Mouse (Mus musculus): Measurements from ENCODE around the gene Traf3.

Gene Traf3

GRCm38 (mm10) chr12:111165831-111166591 lies at the start of gene Traf3:
Gene Traf3, plus strand, starts transcription at chr12:111166370.
- 4% methylated on average over 104 of the region's 105 CpGs for WGBS

- 94% methylated on average over 5 of the region's 5 CpGs for WGBS
Measured at GRCm38 (mm10) chr12:111119506-111120085, 46.6 kb upstream of the Traf3 start.

- 78% methylated on average over 9 of the region's 9 CpGs for WGBS
Measured at GRCm38 (mm10) chr12:111120976-111121645, 45.1 kb upstream of the Traf3 start.

GRCm38 (mm10) chr12:111124601-111125260 lies 41.4 kb upstream of the Traf3 start:
- WGBS, result 62% methylated on average over 14 of the region's 14 CpGs

- WGBS, result 79% methylated on average over 6 of the region's 6 CpGs
Measured at GRCm38 (mm10) chr12:111125666-111126065, 40.5 kb upstream of the Traf3 start.

GRCm38 (mm10) chr12:111134169-111134568 lies 32.0 kb upstream of the Traf3 start:
- 61% methylated on average over 7 of the region's 7 CpGs for WGBS

- 45% methylated on average over 19 of the region's 19 CpGs for WGBS
Measured at GRCm38 (mm10) chr12:111134791-111135733, 31.1 kb upstream of the Traf3 start.

GRCm38 (mm10) chr12:111135953-111136352 lies 30.2 kb upstream of the Traf3 start:
- WGBS, result 70% methylated on average over 3 of the region's 3 CpGs

GRCm38 (mm10) chr12:111137079-111137478 lies 29.1 kb upstream of the Traf3 start:
- 82% methylated on average over 2 of the region's 2 CpGs for WGBS

- 11% methylated on average over 12 of the region's 12 CpGs for WGBS
Measured at GRCm38 (mm10) chr12:111143005-111143508, 23.1 kb upstream of the Traf3 start.

GRCm38 (mm10) chr12:111143509-111144063 lies 22.6 kb upstream of the Traf3 start:
- 40% methylated on average over 16 of the region's 16 CpGs for WGBS

GRCm38 (mm10) chr12:111144598-111144997 lies 21.6 kb upstream of the Traf3 start:
- WGBS, result 98% methylated on average over 2 of the region's 2 CpGs

- 34% methylated on average over 9 of the region's 9 CpGs for WGBS
Measured at GRCm38 (mm10) chr12:111145269-111145668, 20.9 kb upstream of the Traf3 start.

GRCm38 (mm10) chr12:111149495-111150235 lies 16.5 kb upstream of the Traf3 start:
- WGBS, result 71% methylated on average over 17 of the region's 17 CpGs

- 23% methylated on average over 6 of the region's 6 CpGs for WGBS
Measured at GRCm38 (mm10) chr12:111150236-111150596, 16.0 kb upstream of the Traf3 start.

- WGBS, result 98% methylated on average over 5 of the region's 5 CpGs
Measured at GRCm38 (mm10) chr12:111151422-111152156, 14.6 kb upstream of the Traf3 start.

GRCm38 (mm10) chr12:111152579-111152978 lies 13.6 kb upstream of the Traf3 start:
- 85% methylated on average over 6 of the region's 6 CpGs for WGBS

- WGBS, result 68% methylated on average over 7 of the region's 7 CpGs
Measured at GRCm38 (mm10) chr12:111152981-111153710, 13.0 kb upstream of the Traf3 start.

Data from cerebral cortex, adult 2 months (tissue).